Mouse (Mus musculus) CH12.LX (cell line): ENCODE data around the gene Rps26. TPM values are rescaled to one million over a fixed set of nuclear protein-coding genes. Genes with fewer than 3 reads are reported as not detected.

Experiments used
- DNase-seq: peaks from one replicate; pipeline ENCODE4 v3.0.0-alpha.2; 2013; ENCODE audit errors: extremely low read depth
- H3K27ac ChIP-seq: 2 replicates; pipeline ENCODE4 v1.5.1; 2012; ENCODE audit warnings: low read depth, mild to moderate bottlenecking, control low read depth, moderate library complexity; ENCODE audit not compliant: insufficient read depth
- H3K27me3 ChIP-seq: replicated peaks from 2 replicates; pipeline ENCODE3; 2012; ENCODE audit warnings: inconsistent platforms
- H3K36me3 ChIP-seq, 2 experiments: replicated peaks in 1 of 2; 2 replicates each; pipeline versions ENCODE3 to v1.6.1; 2012; ENCODE audit warnings: inconsistent platforms in 1 of 2, low read length in 1 of 2, mild to moderate bottlenecking in 1 of 2, mixed read lengths in 1 of 2, moderate library complexity in 1 of 2; ENCODE audit not compliant: control insufficient read depth in 1 of 2, insufficient read depth in 1 of 2
- H3K4me1 ChIP-seq, 2 experiments: 2 replicates each; pipeline ENCODE4 v1.6.1; 2012; ENCODE audit warnings: inconsistent platforms in 1 of 2, moderate library complexity in 1 of 2; ENCODE audit not compliant: insufficient read depth in 2 of 2, control insufficient read depth in 1 of 2
- H3K4me2 ChIP-seq: 2 replicates; pipeline ENCODE4 v1.6.1; 2012; ENCODE audit warnings: low read depth, mild to moderate bottlenecking, control low read depth; ENCODE audit not compliant: poor library complexity, insufficient read depth, severe bottlenecking
- H3K4me3 ChIP-seq, 3 experiments: fragments of 150-350 bp in 1 of 3; sonication (generic) in 1 of 3; replicated peaks in 1 of 3; 2 replicates each; pipeline versions ENCODE3 to v1.5.1; 2011 to 2012; ENCODE audit warnings: low read depth in 2 of 3, low read length in 2 of 3, mild to moderate bottlenecking in 2 of 3, moderate library complexity in 2 of 3, control low read depth in 1 of 3, improper control_type of control experiment in 1 of 3, inconsistent platforms in 1 of 3, mixed read lengths in 1 of 3; ENCODE audit not compliant: poor library complexity in 1 of 3
- H3K79me2 ChIP-seq: replicated peaks from 2 replicates; pipeline ENCODE4 v1.6.1; 2012; ENCODE audit warnings: mild to moderate bottlenecking, moderate library complexity; ENCODE audit not compliant: control insufficient read depth, poor library complexity, insufficient read depth, severe bottlenecking; ENCODE audit errors: extremely low read depth
- H3K9ac ChIP-seq: 2 replicates; pipeline ENCODE4 v1.6.1; 2012; ENCODE audit warnings: low read depth, mild to moderate bottlenecking, control low read depth, moderate library complexity; ENCODE audit not compliant: insufficient read depth
- H3K9me3 ChIP-seq: replicated peaks from 2 replicates; pipeline ENCODE3; 2012; ENCODE audit warnings: low read length, inconsistent platforms, mixed read lengths
- BHLHE40 ChIP-seq: IDR thresholded peaks from 2 replicates; pipeline ENCODE4 v1.6.1; 2011; ENCODE audit warnings: mild to moderate bottlenecking, low read depth, low read length, improper control_type of control experiment
- CHD2 ChIP-seq: IDR thresholded peaks from 2 replicates; pipeline ENCODE4 v1.6.1; 2011; ENCODE audit warnings: low read length, improper control_type of control experiment
- ELF1 ChIP-seq: IDR thresholded peaks from 2 replicates; pipeline ENCODE4 v1.6.1; 2014; ENCODE audit warnings: low read depth, mild to moderate bottlenecking, inconsistent platforms, low read length, improper control_type of control experiment
- GABPA ChIP-seq: IDR thresholded peaks from 2 replicates; pipeline ENCODE4 v1.6.1; 2012; ENCODE audit warnings: low read depth, low read length, improper control_type of control experiment, inconsistent platforms; ENCODE audit not compliant: insufficient replicate concordance
- JUN ChIP-seq: IDR thresholded peaks from 2 replicates; pipeline ENCODE4 v1.6.1; 2011; ENCODE audit warnings: low read depth, mild to moderate bottlenecking, low read length, improper control_type of control experiment, moderate library complexity; ENCODE audit not compliant: insufficient read depth
- JUND ChIP-seq: conservative IDR thresholded peaks from 2 replicates; pipeline ENCODE4 v1.6.1; 2011; ENCODE audit warnings: low read depth, low read length, improper control_type of control experiment
- MEF2A ChIP-seq: IDR thresholded peaks from 2 replicates; pipeline ENCODE4 v1.6.1; 2014; ENCODE audit warnings: low read depth, mild to moderate bottlenecking, inconsistent platforms, low read length, improper control_type of control experiment, borderline replicate concordance
- MXI1 ChIP-seq: IDR thresholded peaks from 2 replicates; pipeline ENCODE4 v1.6.1; 2011; ENCODE audit warnings: mild to moderate bottlenecking, low read depth, low read length, improper control_type of control experiment
- MYC ChIP-seq: IDR thresholded peaks from 2 replicates; pipeline ENCODE4 v1.6.1; 2011; ENCODE audit warnings: low read depth, mild to moderate bottlenecking, improper control_type of control experiment, low read length
- NELFE ChIP-seq: IDR thresholded peaks from 2 replicates; pipeline ENCODE4 v1.6.1; 2011; ENCODE audit warnings: low read depth, low read length, improper control_type of control experiment
- NRF1 ChIP-seq: IDR thresholded peaks from 2 replicates; pipeline ENCODE4 v1.6.1; 2014; ENCODE audit warnings: low read depth, mild to moderate bottlenecking, inconsistent platforms, low read length, improper control_type of control experiment, moderate library complexity
- POLR2AphosphoS2 ChIP-seq: IDR thresholded peaks from 2 replicates; pipeline ENCODE4 v1.6.1; 2011; ENCODE audit warnings: low read depth, low read length, improper control_type of control experiment
- RAD21 ChIP-seq: IDR thresholded peaks from 2 replicates; pipeline ENCODE4 v1.6.1; 2011; ENCODE audit warnings: low read depth, mild to moderate bottlenecking, low read length, improper control_type of control experiment, moderate library complexity
- SIN3A ChIP-seq: IDR thresholded peaks from 2 replicates; pipeline ENCODE4 v1.6.1; 2012; ENCODE audit warnings: low read length, improper control_type of control experiment, inconsistent platforms
- TCF12 ChIP-seq: IDR thresholded peaks from 2 replicates; pipeline ENCODE4 v1.6.1; 2014; ENCODE audit warnings: low read depth, mild to moderate bottlenecking, inconsistent platforms, low read length, improper control_type of control experiment
- UBTF ChIP-seq: IDR thresholded peaks from 2 replicates; pipeline ENCODE4 v1.6.1; 2012; ENCODE audit warnings: low read depth, mild to moderate bottlenecking, inconsistent platforms, low read length, improper control_type of control experiment, moderate library complexity
- USF1 ChIP-seq: IDR thresholded peaks from 2 replicates; pipeline ENCODE4 v1.6.1; 2014; ENCODE audit warnings: low read depth, mild to moderate bottlenecking, inconsistent platforms, low read length, improper control_type of control experiment
- ZC3H11A ChIP-seq: IDR thresholded peaks from 2 replicates; pipeline ENCODE4 v1.6.1; 2012; ENCODE audit warnings: low read depth, mild to moderate bottlenecking, inconsistent platforms, low read length, improper control_type of control experiment
- ZMIZ1 ChIP-seq: IDR thresholded peaks from 2 replicates; pipeline ENCODE4 v1.6.1; 2012; ENCODE audit warnings: low read depth, mild to moderate bottlenecking, inconsistent platforms, low read length, improper control_type of control experiment
- dilution Hi-C: fragments of 300-500 bp; cut with MboI; formaldehyde crosslinking; loops from 2 replicates; pipeline ENCODE4 v1.14.3; 2020; ENCODE audit warnings: low sequenced_read_pairs; ENCODE audit not compliant: extremely low pct_unique_long_range_greater_than_20kb, extremely low pct_ligation_motif_present
- in situ Hi-C: fragments of 300-500 bp; cut with MboI; formaldehyde crosslinking; loops from 3 replicates; pipeline ENCODE4 v1.14.3; 2019; ENCODE audit warnings: low sequenced_read_pairs, low pct_ligation_motif_present, low pct_unique_long_range_greater_than_20kb, mixed read lengths
- polyA plus RNA-seq: library from polyadenylated mRNA; unstranded; fragments of >175 nt; gene quantifications from 2 replicates; pipeline ENCODE4 v1.2.1, GENCODE M21; 2012; ENCODE audit warnings: low read depth; ENCODE audit not compliant: insufficient read length
- total RNA-seq, 2 experiments: library from RNA; depleted of rRNA; stranded (reverse); fragments of 300-350 nt in 1 of 2; fragments of >200 nt in 1 of 2; gene quantifications; 2 replicates each; pipeline ENCODE4 v1.2.3; 2012 to 2014

Gene Rps26
- total and polyA plus RNA-seq, 3 experiments, result 1,906 to 2,987 (median 2,220) TPM

- dilution Hi-C loops (no loop called here), in situ Hi-C loops (no loop called here)
- H3K27me3 ChIP-seq, result peaks cover 69% of the 10 kb centered on the region
- no peaks in the 10 kb centered on the region for H3K79me2 ChIP-seq
- no peak overlapping the region for H3K4me3 ChIP-seq
- H3K36me3 ChIP-seq, result no peaks in the 10 kb centered on the region
- DNase-seq, result no peak
- TF ChIP-seq BHLHE40 (no peak), SIN3A (no peak), ZC3H11A (no peak), MXI1 (no peak), CHD2 (no peak), JUND (no peak), NRF1 (no peak), GABPA (no peak), NELFE (no peak), MEF2A (no peak), UBTF (no peak), TCF12 (no peak)
- H3K4me1 ChIP-seq, result peaks cover 0 to 26% of the 10 kb centered on the region in 2 experiments; a peak in 2 of 4 replicates
- H3K27ac ChIP-seq, result no peak overlapping the region
- no peaks in the 10 kb centered on the region for H3K9me3 ChIP-seq
- no peak overlapping the region for H3K9ac ChIP-seq
- peak overlapping the region; percentile 21; the same call in 1 of the 2 replicates for H3K4me2 ChIP-seq
Measured at GRCm38 (mm10) chr10:128587120-128587519, 39.4 kb downstream of the Rps26 start.

GRCm38 (mm10) chr10:128586546-128586945 lies 40.0 kb downstream of the Rps26 start:
- TF ChIP-seq ZMIZ1 (no peak), TCF12 (no peak), ELF1 (no peak), CHD2 (no peak), MYC (no peak), GABPA (no peak), NRF1 (no peak), USF1 (no peak), POLR2AphosphoS2 (no peak), MEF2A (no peak), JUN (no peak), SIN3A (no peak), RAD21 (no peak)
- TF ChIP-seq, all 38 proteins: peak for 0
- Histone ChIP-seq H3K9ac (no peak overlapping the region), H3K4me2 (no peak overlapping the region)

More at GRCm38 (mm10) chr10:128586546-128586945, 40.0 kb downstream of the Rps26 start:
- Histone ChIP-seq H3K9me3 (no peaks in the 10 kb centered on the region), H3K79me2 (no peaks in the 10 kb centered on the region), H3K4me3 (no peak overlapping the region), H3K27ac (no peak overlapping the region), H3K36me3 (no peaks in the 10 kb centered on the region), H3K4me1 (peaks cover 0 to 26% of the 10 kb centered on the region in 2 experiments; a peak in 2 of 4 replicates), H3K27me3 (peaks cover 70% of the 10 kb centered on the region)
- dilution Hi-C loops, result no loop called here
- DNase-seq, result no peak
- in situ Hi-C loops, result no loop called here
